Mouse (Mus musculus): ENCODE measurements around the gene Ctnnd2.

Gene Ctnnd2

DNA sequence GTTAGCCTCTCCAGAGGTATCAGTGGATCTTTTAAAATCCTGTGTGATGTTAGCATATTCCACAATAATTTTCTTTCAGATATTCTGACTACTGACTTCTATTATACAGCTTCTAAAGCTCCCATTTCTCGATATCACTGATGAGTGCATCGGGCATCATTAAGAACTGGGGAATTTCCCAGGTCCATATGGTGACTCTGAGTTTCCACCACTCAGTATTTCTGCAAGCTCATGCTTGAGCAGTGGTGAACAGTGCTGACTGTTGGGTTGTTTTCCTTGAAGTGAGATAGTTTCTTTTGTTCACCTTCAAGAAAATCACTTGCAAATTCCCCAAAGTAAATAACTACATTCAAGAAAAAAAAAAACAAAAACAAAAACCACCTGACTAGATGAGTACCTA is 542.4 kb downstream of the Ctnnd2 start:
- DNase-seq (ENCODE audit: low spot score in 2 of 2), result no peak

- no peak for DNase-seq (ENCODE audit: low spot score in 2 of 2)
Measured at GRCm38 (mm10) chr15:30718811-30719210, 546.4 kb downstream of the Ctnnd2 start.

- no peak for DNase-seq (ENCODE audit: low spot score in 2 of 2)
Measured at GRCm38 (mm10) chr15:30719226-30719625, 546.8 kb downstream of the Ctnnd2 start.

DNA sequence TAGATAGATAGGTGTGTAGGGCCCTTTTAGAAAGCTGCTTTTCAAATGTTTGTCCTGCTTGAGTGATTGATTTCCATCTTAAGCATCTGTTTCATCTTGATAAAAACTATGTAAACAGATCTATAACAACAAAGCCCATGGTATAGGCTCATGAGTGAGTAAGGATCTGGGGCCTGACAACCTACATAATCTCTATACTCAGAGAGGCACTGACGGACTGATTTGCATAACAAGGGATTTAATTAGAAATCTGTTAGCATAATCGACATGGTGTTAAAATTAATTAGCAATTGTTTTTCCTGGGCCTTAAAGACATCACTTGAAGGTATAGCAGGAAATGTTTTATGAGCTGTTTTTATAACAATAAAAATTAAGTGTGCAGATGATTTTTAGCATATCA is 548.7 kb downstream of the Ctnnd2 start:
- DNase-seq (ENCODE audit: low spot score in 2 of 2), result no peak

GRCm38 (mm10) chr15:30726066-30726465 is 553.7 kb downstream of the Ctnnd2 start:
- DNase-seq (ENCODE audit: low spot score in 2 of 2), result no peak

DNA sequence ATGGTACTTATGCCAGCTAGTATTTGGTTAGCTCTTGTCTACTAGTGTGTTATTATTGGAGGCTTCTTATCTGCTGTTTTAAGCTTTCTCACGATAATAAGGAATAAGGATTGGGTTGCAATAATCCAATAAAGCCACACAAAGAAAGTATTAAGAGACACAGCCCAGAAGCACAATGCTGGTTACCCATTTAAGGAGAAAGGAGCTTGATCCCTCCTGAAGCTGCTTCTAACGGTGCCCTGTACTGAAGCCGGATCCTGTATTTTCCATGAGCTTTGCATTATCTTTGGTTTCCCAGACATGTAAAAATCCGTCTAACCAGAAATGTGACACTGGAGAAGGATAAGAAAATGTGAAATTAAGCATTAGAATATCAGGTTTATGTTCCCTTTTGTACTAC is 565.8 kb downstream of the Ctnnd2 start:
- no peak for DNase-seq (ENCODE audit: low spot score in 2 of 2)

DNA sequence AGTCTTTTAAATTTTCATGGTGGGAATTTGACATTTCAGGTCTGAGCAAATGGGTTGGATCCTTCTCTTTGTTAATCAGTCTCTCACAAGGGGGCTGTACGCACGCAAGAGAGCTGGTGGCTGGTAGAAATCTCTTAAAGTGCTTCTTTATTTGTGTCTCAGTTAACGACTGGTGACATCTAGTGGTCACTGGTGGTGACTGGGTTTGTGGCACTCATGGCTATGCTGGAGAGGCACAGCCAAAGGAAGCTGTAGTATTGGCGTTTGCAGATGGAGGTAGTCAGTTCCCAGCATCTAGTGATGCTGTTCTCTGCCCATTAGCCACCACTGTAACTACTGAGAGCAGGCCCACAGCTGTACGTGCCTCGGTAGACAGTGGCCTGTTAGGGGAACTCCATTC is 568.3 kb downstream of the Ctnnd2 start:
- DNase-seq (ENCODE audit: low spot score in 2 of 2), result peak; percentile 33 to 46

DNA sequence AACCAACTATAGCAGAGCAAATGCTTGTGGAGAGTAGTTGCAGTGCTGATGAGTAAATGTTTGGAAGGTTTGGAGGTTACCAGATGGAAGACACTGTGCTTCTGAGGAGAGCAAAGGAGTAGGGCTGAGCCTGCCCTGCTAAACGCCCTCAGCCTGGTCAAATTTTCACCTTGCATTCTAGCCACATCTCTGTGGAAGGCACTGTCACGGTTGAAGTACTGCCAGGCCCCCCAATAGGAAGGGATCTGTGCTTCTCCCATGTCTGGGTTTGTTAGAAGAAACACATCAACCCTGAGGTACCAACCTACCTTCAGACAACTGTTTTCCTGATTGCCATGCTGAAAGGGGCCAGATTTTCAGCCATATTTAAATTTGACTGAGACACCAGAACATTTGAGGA is 585.6 kb downstream of the Ctnnd2 start:
- DNase-seq (ENCODE audit: low spot score in 2 of 2), result no peak

GRCm38 (mm10) chr15:30762211-30762610 is 589.8 kb downstream of the Ctnnd2 start:
- DNase-seq (ENCODE audit: low spot score in 2 of 2), result no peak

GRCm38 (mm10) chr15:30762695-30763285 is 590.4 kb downstream of the Ctnnd2 start:
- no peak for DNase-seq (ENCODE audit: low spot score in 2 of 2)

- no peak for DNase-seq (ENCODE audit: low spot score in 2 of 2)
Measured at GRCm38 (mm10) chr15:30776931-30777330, 604.5 kb downstream of the Ctnnd2 start.

GRCm38 (mm10) chr15:30777801-30778200 is 605.4 kb downstream of the Ctnnd2 start:
- DNase-seq (ENCODE audit: low spot score in 2 of 2), result no peak

DNA sequence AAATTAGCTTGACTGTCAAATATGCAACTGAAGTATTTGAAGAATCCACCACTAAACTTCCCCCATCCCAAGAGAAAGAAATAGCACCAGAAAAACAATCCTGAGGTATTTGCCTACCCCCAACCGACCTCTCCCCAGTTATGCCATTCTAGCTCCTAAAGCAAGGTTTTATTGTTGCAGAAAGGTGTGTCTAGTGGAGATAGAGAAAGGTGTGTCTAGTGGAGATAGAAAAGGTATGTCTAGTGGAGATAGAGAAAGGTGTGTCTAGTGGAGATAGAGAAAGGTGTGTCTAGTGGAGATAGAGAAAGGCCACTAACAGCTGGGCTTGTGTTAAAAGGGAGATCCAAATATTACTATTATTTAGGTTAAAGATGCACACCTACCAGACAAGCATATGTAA is 607.5 kb downstream of the Ctnnd2 start:
- DNase-seq (ENCODE audit: low spot score in 2 of 2), result no peak

DNA sequence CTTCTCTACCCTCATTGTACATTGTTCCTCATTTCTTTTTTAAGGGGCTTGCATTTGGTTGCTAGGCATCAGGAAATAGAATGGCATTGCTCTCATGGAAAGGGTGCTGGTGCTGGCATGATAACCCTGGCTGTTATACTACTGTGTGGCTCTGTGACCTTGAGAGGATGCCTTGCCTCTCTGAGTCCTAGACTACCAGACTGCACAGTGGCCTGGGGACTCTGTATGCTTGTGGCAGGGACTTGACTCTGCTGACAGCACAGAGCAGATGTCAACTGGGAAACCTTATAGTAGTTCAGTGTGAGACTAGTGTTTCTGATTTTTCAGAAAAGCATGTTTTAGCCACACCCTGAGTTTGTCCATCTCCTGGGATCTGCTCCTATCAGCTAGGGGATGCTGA is 608.6 kb downstream of the Ctnnd2 start:
- DNase-seq (ENCODE audit: low spot score in 2 of 2), result no peak

DNA sequence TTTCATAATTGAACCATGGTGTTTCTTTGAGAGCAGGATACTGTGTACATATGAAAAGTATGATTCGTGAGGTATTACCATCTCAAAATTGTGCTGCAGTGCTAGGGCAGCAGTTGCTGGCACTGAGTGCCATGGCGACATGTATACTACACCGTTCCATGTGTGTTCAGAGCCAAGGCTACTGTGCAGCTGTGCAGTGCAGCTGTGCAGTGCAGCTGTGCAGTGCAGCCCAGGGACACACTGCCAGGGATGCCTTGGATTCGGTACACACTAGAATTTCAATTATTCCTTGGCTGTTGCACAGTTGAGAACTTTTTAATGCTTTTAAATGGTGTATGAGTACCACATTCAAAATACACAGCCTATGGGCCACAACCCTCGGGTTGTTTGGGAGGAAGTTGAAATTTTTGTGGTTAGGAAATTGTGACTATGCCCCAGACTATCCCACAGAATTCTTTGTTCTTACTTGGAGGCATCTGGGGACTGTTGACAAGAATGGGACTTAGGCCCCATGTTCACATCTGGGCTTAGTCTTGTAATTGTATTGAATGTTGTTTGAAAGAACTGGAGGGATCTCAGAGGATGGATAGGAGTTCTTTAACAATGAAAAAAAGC is 613.4 kb downstream of the Ctnnd2 start:
- no peak for DNase-seq (ENCODE audit: low spot score in 2 of 2)

- no peak for DNase-seq (ENCODE audit: low spot score in 2 of 2)
Measured at GRCm38 (mm10) chr15:30793260-30793659, 620.9 kb downstream of the Ctnnd2 start.

DNA sequence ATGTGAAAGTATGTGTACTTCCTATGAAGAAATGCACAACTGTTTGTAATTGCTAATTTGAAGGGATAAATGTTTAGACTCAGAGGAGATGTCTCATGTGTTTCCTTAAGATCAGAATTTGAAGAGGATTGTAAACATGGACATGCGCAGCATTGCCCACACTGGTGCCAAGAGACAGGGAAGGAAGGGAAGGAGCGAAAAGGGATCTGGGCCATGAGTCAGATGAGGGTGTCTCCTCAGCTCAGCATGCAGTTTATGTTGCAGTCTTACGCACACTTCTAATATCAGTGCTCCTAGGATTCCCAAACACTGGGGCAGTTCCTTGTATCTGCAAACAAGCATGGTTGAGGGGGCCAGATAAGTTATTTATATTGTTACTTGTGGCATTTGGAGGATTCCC is 623.3 kb downstream of the Ctnnd2 start:
- no peak for DNase-seq (ENCODE audit: low spot score in 2 of 2)

GRCm38 (mm10) chr15:30827424-30828263 is 655.3 kb downstream of the Ctnnd2 start:
- DNase-seq (ENCODE audit: low spot score in 2 of 2), result no peak

- DNase-seq (ENCODE audit: low spot score in 2 of 2), result no peak
Measured at GRCm38 (mm10) chr15:30857277-30858176, 685.1 kb downstream of the Ctnnd2 start.

GRCm38 (mm10) chr15:30867429-30867828 is 695.0 kb downstream of the Ctnnd2 start:
- DNase-seq (ENCODE audit: low spot score in 2 of 2), result no peak

GRCm38 (mm10) chr15:30869673-30870512 is 697.5 kb downstream of the Ctnnd2 start:
- no peak for DNase-seq (ENCODE audit: low spot score in 2 of 2)
